Mouse (Mus musculus) large intestine, adult 2 months (tissue): ENCODE results near the gene Galnt10. TPM values are rescaled to one million over a fixed set of nuclear protein-coding genes. Genes with fewer than 3 reads are reported as not detected.

Experiments used
- DNase-seq: peaks from one replicate; pipeline ENCODE4 v3.0.0-alpha.2; 2012; ENCODE audit warnings: low read depth, low spot score
- WGBS: fragments of 180-500 bp; shearing (Covaris S2); methylation state at CpG from one replicate; pipeline ENCODE4 v1.1.7; 2018; 5-methylcytosine and 5-hydroxymethylcytosine counted together
- polyA plus RNA-seq: library from polyadenylated mRNA; depleted of rRNA; stranded (reverse); fragments of >200 nt; gene quantifications from 2 replicates; pipeline ENCODE4 v1.2.3, GENCODE M21; 2012

Gene Galnt10
- polyA plus RNA-seq, 1 experiment: 29.5 TPM

DNA sequence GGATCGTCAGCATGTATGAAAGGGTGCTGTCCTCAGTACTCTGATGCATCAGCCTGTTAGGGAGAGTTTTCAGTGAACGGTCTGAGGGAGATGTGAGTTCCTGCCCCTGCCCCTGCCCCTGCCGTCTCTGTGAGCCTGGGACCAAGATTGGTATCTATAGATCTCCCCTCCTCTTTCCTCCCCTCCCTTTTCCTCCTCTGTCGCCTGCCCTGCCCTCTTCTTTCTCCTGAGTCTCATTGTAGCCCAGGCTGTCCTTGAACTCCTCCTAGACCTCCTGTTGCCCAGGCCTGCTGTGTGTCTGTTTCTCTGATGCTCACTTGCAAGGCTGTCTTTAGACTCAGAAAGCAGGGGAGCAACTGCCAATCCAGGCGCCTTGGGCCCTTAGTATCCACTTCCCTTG lies 39.6 kb downstream of the Galnt10 start:
- 51% methylated on average over 5 of the region's 5 CpGs for WGBS

DNA sequence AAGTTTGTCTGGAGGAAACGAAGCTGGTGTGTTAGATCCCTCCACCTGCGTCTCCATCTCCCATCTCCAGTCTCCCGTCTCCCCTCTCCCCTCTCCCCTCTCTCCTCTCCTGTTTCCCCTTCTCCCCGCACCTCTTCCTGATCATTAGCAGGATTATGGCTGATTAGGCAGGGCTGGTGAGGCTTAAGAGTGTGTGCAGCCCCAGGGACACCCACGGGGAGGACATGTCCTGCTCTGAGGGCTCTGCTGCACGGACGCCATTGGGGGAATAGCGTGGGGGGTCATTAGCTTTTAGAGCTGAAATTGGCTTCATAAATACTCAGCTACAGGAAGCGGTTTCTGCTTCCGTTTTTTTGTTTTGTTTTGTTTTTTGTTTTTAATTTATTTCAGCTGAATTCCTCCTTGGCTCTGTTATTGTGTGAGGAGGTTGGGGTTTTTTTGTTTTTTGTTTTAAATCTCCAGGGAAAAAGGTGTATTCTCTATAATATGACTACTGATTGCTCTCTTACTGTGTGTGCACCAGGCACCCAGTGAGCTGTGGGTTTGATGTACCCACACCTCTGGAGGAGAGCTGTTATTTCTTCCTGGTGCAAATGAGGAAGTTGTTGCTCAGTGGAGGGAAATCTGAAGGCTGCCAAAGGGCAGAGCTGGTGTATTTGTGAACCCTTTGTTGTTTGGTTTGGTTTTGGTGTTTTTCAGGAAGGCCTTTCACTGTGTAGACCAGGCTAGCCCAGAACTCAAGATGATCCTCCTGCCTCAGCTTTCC lies 40.6 kb downstream of the Galnt10 start:
- 42% methylated on average over 10 of the region's 10 CpGs for WGBS
- DNase-seq: no peak

More for the DNA sequence above, 39.6 kb downstream of the Galnt10 start:
- DNase-seq: no peak

DNA sequence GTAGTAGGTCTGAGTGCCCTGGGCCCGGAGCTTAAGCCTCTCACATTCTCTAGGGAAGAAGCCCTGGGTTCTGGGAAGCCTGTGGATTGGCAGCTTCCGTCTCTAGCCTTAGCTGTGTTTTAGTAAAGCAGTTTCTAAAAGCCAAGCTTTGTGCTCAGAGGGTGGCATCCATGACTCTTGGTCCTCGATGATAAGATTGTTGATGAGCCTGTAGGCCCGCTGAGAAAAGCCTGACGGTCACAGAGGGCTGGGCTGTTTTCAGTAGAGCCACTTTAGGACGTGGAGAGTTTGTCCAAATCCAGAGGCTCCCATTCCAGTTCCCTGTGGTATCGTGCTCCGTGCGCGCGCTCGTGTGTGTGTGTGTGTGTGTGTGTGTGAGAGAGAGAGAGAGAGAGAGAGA lies 41.6 kb downstream of the Galnt10 start:
- no peak for DNase-seq
- 64% methylated on average over 12 of the region's 12 CpGs for WGBS

DNA sequence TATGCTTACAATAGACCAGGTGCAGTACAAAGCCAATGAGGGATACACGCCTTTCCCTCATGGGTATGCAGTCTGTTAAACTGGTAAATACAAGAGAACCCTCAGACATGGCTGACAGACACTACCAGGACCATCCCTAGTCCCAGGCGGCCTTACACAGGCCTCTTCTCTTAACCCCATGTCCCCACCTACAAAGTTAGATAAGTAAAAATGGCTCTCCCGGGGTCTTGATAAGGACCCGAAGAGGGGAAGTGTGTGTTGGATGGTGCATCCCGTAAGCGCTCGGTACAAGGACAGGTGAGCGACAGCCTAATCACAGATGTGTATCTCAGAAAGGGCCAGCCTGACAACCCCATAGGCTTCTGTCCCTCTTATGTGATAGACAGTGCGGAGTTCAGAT lies 42.0 kb downstream of the Galnt10 start:
- no peak for DNase-seq
- 88% methylated on average over 9 of the region's 9 CpGs for WGBS

DNA sequence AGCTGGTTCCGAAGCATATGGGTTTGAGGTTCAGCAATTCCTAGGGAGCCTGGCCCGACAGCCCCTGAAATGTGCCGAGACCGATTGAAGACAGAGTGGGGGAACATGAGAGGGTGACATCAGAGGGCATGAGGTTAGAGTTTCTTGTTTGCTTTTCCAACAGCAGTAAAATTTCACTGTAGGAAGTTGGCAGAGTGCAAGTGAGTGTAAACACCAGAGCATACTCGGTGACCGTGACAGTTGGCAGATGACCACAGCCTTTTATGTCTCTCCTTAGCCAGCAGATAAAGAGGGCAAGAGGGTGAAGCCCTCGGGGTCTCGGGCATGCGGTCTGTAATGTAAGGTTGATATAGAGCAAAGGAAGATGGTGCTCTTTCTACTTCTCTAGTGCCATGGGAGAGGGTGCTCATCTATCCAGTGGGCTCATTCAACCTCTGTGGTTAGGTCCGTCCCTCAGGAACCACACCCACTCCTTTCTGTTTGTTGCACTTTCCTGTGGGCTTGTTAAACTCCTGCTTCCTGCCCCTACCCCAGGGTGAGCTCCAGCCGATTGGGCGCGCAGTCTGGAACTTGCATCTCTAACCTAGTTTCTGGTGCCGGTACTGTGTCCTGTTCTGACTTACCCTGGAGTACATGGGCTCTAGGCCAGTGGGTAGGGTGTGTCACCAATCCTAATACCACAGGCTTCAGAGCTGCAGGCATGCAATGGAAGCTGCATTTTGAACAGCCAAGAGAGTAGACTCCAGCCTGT lies 43.1 kb downstream of the Galnt10 start:
- peak; percentile 86 for DNase-seq
- 14% methylated on average over 14 of the region's 14 CpGs for WGBS

DNA sequence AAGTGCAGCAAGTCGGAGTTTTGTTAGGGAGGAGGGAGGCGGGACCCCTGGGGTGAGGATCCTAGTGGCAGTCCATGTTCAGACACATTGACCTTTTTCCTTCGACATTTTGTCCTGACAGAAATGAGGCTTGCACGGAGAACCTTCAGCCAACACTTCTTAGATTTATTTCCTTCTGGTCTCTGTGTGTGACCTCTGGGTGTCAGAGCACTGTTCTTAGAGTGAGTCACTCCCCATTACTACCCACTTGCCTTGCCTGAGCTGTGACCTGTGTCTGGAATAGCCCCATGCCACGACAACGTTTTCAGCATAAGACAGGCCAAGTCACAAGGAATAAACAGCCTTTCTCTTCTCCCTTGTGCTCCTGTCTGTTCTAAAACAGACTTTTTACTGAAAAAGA lies 44.6 kb downstream of the Galnt10 start:
- 60% methylated on average over 6 of the region's 6 CpGs for WGBS
- DNase-seq: no peak

DNA sequence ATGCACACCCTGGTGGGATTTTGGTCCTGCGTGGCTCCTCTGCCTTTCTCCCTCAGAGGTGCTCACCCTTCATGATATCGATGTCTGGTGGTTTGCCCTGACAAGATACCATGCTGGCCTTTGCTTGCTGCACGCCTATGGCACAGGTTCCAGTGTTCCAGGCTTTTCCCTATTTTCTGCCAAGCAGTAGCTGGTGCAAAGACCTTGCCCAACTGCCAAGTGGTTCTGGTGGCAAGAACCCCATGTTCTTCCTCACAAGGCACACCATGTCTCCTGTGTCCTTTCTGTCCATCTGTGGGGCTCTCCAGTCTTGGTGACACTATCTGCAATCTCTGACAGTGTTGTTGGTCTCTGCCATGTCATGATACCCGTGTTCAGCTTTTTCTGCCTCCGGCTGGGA lies 45.6 kb downstream of the Galnt10 start:
- 95% methylated on average over 5 of the region's 5 CpGs for WGBS
- DNase-seq: no peak

DNA sequence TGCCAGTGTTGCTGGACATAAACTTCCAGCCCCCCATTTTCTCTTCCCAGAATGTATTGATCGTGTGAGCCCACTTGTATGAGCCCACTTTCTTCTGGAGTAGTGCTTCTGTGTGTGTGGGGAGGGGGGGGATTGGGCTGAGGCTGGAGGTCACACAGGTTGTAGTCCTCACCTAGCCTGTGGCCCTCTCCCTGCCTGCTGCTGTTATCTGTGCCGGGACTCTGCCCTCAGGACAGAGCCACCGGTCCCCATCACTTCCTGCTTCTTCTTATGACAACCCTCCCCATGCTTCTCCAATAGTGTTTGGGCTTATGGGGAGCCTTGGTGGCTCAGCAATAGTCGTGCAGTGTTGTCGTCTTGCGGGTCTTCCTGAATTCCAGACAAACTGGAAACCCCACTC lies 46.7 kb downstream of the Galnt10 start:
- DNase-seq: no peak
- 57% methylated on average over 6 of the region's 6 CpGs for WGBS

DNA sequence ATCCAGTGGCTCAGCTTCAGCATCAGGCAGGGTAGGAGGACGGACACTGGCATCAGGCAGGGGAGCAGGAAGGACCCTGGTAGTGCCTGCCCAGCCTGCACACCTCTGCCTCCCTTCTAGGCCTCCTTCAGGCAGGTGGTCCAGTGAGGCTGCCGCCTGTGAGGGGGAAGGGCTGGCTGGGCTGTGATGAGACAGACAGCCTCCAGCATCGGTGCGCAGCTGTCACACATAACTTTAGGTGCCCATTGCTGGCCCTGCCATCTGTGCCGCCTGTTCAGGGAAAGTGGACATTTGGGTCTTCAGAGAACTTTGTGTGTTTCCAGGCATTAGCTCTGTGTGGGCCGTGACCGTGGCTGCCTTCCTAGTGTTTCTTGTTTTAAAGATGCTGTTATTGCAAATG lies 47.5 kb downstream of the Galnt10 start:
- no peak for DNase-seq
- WGBS: 88% methylated on average over 7 of the region's 7 CpGs

DNA sequence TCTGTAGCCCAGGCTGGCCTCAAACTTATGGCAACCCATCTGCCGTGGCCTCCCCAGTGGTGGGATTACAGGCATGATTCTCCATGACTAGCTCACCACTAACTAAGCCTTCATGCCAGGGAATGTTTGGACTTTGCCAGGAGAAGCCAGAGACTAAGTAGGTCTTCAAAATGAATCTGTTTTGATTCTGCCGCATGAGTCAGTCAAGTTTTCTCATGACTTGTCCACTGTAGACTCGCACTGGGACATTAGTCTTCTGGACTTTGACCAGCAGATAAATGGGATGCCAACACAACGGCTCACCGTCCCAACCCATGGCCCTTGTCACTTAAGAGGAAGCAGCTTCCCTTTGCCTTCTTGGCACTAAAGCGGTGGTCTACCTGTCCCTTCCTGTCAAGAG lies 49.2 kb downstream of the Galnt10 start:
- WGBS: 55% methylated on average over 6 of the region's 6 CpGs
- no peak for DNase-seq

DNA sequence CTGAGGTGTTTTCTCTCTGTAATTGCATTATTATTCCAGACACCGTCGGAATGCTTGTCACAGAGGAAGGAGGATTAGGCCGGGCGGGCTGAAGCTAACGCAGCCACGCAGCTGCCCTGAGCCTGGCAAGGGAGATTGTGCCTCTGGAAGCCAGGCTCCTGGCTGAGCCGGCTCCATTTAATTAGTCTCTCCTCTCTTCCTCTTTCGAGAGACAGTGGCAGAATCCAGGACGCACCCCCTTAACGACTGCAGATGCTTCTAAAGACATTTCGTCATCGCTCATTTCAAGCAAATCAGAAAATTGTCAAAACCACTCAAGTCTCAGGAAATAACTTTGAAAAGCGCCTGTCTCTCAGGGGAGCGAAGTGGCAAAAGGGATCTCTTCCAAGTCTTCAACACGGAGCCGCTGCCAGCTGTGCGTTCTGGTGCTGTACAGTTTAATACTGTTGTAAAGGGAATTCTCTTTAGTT lies 51.0 kb downstream of the Galnt10 start:
- 49% methylated on average over 17 of the region's 17 CpGs for WGBS
- DNase-seq: no peak

DNA sequence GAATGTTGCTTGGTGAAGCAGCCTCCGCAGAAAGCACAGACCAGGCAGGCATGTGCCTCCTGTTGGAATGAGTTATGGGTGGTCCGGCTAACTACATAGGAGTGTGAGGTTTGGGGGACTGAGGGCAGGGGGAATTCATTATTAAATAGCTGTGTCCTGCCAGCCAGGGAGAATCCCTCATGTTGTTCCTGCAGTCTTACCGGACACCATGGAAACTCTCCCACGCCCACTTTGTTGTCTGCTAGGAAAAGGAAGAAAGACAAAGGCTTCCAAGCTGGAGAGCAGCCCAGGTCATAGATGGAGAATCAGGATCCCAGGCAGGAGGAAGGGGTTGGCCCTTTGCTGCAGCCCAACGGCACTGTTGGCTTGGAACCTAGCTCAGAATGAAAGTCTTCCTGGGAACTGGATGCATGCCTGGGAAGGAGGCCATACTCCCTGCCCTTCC lies 51.6 kb downstream of the Galnt10 start:
- DNase-seq: no peak
- WGBS: 53% methylated on average over 5 of the region's 5 CpGs

DNA sequence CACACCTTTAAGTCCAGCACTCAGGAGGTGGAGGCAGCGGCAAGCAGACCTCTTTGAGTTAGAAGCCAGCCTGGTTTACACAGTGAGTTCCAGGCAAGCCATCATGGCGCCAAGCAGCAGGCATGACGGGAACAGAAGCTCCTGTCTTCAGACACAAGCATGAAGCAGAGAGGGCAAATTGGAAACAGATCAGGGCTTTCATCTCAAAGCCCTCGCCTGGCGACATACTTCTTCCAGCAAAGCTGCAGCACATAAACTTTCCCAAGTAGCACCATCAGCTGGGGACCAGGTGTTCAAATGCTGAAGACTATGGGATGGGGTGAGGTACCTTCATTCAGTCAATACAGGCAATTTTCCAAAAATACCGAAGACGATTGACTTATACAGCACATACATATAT lies 54.9 kb downstream of the Galnt10 start:
- 91% methylated on average over 7 of the region's 7 CpGs for WGBS
- no peak for DNase-seq

DNA sequence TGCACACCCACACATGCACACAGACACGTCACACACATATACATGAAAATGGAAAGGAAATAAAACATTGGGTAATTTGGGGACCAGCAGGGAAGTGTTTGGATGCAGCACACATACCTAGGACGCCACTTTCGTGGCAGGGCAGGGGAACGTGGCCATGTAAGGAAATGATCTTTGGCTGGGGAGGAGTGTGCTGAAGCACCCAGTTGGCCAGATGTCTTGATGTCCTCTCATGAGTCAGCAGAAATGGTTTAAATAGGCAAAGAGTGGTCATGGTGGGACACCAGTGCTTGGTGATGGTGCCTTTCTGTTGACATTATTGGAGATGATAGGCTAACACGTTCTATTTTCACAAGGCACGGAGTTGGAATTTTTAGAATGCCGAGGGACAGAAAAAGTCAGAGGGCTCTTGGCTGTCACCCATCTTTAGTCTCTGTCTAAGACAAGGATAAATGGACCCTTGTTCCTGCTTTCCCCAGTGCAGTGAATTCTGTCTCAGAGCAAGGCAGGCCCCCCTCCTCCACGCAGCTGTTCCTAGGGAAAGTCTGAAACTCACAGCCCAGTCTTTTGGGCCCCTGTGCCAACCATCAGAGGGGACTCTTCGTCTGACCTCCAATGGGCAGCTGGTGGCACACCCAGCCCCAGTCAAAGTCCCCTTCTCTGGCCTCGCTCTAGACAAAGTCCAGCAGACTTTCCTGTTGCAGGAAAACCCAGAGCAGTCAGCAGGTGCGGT lies 56.1 kb downstream of the Galnt10 start:
- no peak for DNase-seq

DNA sequence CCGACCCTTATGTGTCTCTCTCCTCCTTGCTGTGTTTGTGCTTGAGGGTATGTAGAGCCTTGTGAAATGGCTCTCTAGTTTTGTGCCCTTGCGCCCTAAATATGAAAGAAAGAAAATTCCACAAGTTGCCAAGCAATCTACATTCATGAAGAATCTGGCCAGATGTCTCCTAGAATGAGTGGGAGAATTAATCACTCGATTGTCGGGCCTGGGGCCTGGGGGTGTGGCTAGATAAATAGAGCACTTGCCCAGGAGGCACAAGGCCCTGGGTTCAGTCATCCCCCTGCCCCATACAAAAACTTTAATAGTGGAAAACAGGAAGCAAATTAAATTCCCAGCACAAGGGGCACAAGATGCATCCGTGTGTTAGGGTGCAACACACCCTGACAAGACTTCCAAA lies 56.7 kb downstream of the Galnt10 start:
- WGBS: 40% methylated on average over 5 of the region's 5 CpGs
- no peak for DNase-seq

More for the DNA sequence above, 56.1 kb downstream of the Galnt10 start:
- WGBS: 31% methylated on average over 11 of the region's 11 CpGs

DNA sequence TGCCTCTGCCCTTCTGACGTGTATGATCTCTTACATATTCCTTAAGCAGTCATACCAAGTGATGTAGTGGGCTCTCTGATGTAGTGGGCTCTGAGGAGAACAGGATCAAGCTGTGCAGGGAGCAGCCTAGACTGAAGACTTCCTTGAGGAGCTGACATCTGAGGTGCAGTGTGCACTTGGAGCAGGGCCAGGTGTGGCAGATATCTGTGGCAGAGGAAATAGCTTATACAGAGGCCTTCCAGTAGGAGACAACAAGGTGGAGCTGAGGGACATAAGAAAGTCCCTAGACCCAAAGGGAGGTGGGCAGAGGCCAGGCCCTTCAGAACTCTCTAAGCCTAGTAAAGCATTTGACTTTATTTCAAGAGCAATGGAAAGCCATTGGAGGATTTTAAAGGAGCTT lies 61.4 kb downstream of the Galnt10 start:
- WGBS: 82% methylated on average over 1 of the region's 1 CpGs

DNA sequence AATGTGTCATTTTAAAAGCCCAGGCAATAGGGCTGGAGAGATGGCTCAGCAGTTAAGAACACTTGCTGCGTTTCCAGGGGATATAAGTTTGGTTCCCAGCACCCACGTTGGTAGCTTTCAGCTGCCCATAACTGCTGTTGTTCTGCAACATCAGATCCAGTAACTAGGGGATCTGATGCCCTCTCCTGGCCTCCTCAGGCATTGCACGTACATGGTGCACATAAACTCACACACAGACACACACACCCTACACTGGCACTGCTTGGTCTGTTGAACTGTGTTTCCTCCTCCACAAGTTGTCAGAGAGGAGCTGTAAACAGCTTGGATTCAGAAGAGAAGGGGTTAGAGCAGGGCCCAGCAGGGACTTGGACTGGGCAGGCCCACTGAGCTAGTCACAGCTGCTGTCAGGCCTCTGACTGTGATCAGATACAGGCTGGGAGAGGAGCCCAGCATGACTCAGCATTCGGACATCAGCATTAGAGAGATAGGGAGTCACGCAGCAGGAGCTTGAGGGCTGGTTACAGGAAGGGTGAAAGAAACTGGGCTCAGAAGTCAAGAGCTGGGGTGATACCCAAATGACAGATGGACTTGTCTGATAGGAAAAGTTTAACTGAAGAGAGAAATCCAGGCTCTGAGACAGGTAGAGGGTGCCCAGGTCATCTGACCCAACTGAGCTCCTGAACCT lies 62.0 kb downstream of the Galnt10 start:
- WGBS: 89% methylated on average over 5 of the region's 5 CpGs
- no peak for DNase-seq

More for the DNA sequence above, 61.4 kb downstream of the Galnt10 start:
- no peak for DNase-seq

DNA sequence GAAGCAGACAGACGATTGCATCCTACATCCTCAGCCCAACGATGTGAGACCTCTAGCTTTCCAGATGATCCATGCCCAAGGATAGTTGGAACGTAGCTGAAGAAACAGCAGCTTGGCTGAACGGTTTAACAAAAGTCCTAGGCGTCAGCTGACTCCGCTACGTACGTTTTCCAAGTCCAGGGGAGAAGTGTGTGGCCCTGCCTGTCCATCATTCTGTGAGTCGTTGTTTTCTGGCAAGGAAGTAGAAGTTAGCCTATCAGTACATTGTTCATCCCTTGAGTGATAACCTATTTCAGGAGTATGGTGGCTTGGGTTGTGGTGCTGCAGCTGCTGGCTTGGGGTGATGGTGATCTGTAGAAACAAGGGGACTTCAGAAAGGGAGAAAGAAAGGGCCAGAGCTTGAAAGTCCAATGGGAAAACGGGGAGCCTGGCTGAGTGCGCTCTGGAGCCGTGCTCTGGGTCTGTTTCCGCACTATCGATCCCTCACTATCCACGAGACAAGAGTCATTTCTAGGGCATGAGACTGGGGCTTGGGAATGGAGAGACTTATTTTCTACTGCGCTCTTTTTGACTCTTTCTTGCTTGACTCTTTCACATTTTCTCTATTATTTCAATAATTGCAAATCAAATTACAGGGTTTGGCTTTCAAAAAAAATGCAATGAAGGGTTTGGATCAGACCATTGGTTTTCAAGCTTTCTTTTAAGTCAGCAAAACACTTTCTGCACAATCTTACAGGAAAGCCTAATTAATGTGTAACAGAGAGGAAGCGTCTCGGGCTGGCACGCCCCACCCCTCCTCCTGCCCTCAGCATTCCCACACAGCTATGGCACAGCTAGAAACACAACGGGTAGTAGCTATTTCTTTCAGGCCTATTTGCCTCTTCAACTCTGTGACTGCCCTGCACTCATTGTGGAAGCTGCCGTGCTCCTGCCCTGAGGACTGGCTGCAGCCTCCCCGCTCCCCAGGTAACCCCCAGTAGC lies 63.2 kb downstream of the Galnt10 start:
- no peak for DNase-seq
- WGBS: 49% methylated on average over 22 of the region's 22 CpGs

DNA sequence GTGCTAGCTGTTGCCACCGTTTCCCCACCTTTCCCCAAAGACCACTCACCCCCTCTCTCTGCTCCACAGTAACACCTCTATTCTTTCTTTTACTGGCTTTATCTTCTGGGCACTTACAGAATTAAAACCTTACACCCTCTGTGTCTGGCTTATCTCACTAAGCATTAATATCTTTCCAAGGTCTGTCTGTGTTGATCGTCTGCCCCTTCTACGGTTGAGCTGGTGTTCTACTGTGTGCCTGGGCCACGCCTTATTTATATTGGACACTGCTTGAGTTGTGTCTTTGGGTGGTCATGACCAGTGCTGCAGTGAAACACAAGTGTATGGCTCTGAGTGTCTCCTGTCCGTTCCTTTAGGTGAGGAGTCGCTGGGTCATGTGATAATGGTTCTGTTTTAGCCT lies 68.7 kb downstream of the Galnt10 start:
- 68% methylated on average over 6 of the region's 6 CpGs for WGBS

More for the DNA sequence above, 68.7 kb downstream of the Galnt10 start:
- DNase-seq: no peak
